Mouse (Mus musculus) testis, adult 2 months (tissue): Measurements from ENCODE around the gene Gm20479. TPM values are rescaled to one million over a fixed set of nuclear protein-coding genes. Genes with fewer than 3 reads are reported as not detected.

Source experiments
- H3K27ac ChIP-seq: fragments of 200-500 bp; 2 replicates; pipeline ENCODE4 v1.5.1; 2012; ENCODE audit warnings: low read depth, low read length; ENCODE audit not compliant: control insufficient read depth, insufficient read depth
- H3K27me3 ChIP-seq: fragments of 200-500 bp; 2 replicates; pipeline ENCODE4 v1.6.1; 2012; ENCODE audit warnings: mild to moderate bottlenecking, low read length, moderate library complexity; ENCODE audit not compliant: control insufficient read depth, insufficient read depth
- H3K36me3 ChIP-seq: fragments of 200-500 bp; 2 replicates; pipeline ENCODE4 v1.6.1; 2012; ENCODE audit warnings: mild to moderate bottlenecking, low read length; ENCODE audit not compliant: control insufficient read depth, insufficient read depth
- H3K4me1 ChIP-seq: fragments of 200-500 bp; 2 replicates; pipeline ENCODE4 v1.6.1; 2012; ENCODE audit warnings: low read length; ENCODE audit not compliant: control insufficient read depth, insufficient read depth
- H3K4me3 ChIP-seq: fragments of 200-500 bp; 2 replicates; pipeline ENCODE4 v1.5.1; 2012; ENCODE audit warnings: low read depth, mild to moderate bottlenecking, low read length, moderate library complexity, mixed read lengths; ENCODE audit not compliant: control insufficient read depth
- CTCF ChIP-seq: fragments of 200-500 bp; IDR thresholded peaks from 2 replicates; pipeline ENCODE4 v1.5.1; 2012; ENCODE audit warnings: low read depth, mild to moderate bottlenecking, inconsistent platforms, low read length, moderate library complexity; ENCODE audit not compliant: control insufficient read depth, insufficient read depth, insufficient replicate concordance
- POLR2A ChIP-seq: fragments of 200-500 bp; IDR thresholded peaks from 2 replicates; pipeline ENCODE4 v1.6.1; 2012; ENCODE audit warnings: low read depth, mild to moderate bottlenecking, inconsistent platforms, low read length, moderate library complexity; ENCODE audit not compliant: control insufficient read depth
- polyA plus RNA-seq: library from polyadenylated mRNA; depleted of rRNA; stranded (reverse); fragments of >200 nt; gene quantifications from 2 replicates; pipeline ENCODE4 v1.2.3, GENCODE M21; 2012

The Gm20479 gene
- polyA plus RNA-seq, 1 experiment = 0.89 TPM

GRCm38 (mm10) chr7:27333316-27333941 is 23.8 kb downstream of the Gm20479 start:
- Histone ChIP-seq H3K4me3 (peak overlapping the region; percentile 60), H3K4me1 (peaks cover 28% of the 10 kb centered on the region), H3K27ac (peak overlapping the region; percentile 39; the same call in 1 of the 2 replicates), H3K36me3 (no peaks in the 10 kb centered on the region), H3K27me3 (peaks cover 5% of the 10 kb centered on the region)
- TF ChIP-seq POLR2A = no peak
- TF ChIP-seq CTCF = no peak

- Histone ChIP-seq H3K4me3 (peak overlapping the region; percentile 60), H3K27ac (peak overlapping the region; percentile 39), H3K4me1 (peaks cover 28% of the 10 kb centered on the region), H3K36me3 (no peaks in the 10 kb centered on the region), H3K27me3 (peaks cover 5% of the 10 kb centered on the region)
- TF ChIP-seq CTCF (peak; percentile 61; the same call in 1 of the 2 replicates), POLR2A (no peak)
Measured at GRCm38 (mm10) chr7:27332353-27333199, 24.6 kb downstream of the Gm20479 start.

GRCm38 (mm10) chr7:27331854-27332253 is 25.4 kb downstream of the Gm20479 start:
- H3K4me3 ChIP-seq = no peak overlapping the region
- no peaks in the 10 kb centered on the region for H3K36me3 ChIP-seq
- H3K27ac ChIP-seq = peak overlapping the region; percentile 59
- peaks cover 5% of the 10 kb centered on the region for H3K27me3 ChIP-seq
- TF ChIP-seq POLR2A (no peak), CTCF (no peak)
- H3K4me1 ChIP-seq = peaks cover 26% of the 10 kb centered on the region

GRCm38 (mm10) chr7:27331541-27331851 is 25.7 kb downstream of the Gm20479 start:
- TF ChIP-seq POLR2A (no peak), CTCF (no peak)
- H3K4me3 ChIP-seq = no peak overlapping the region
- H3K27me3 ChIP-seq = peaks cover 6% of the 10 kb centered on the region
- no peaks in the 10 kb centered on the region for H3K36me3 ChIP-seq
- peaks cover 25% of the 10 kb centered on the region for H3K4me1 ChIP-seq
- peak overlapping the region; percentile 59 for H3K27ac ChIP-seq

- Histone ChIP-seq H3K27me3 (peaks cover 8% of the 10 kb centered on the region), H3K36me3 (no peaks in the 10 kb centered on the region), H3K4me1 (peaks cover 25% of the 10 kb centered on the region), H3K27ac (peak overlapping the region; percentile 77), H3K4me3 (peak overlapping the region; percentile 68)
- TF ChIP-seq CTCF (no peak), POLR2A (no peak)
Measured at GRCm38 (mm10) chr7:27330709-27331540, 26.3 kb downstream of the Gm20479 start.

- Histone ChIP-seq H3K27me3 (peaks cover 8% of the 10 kb centered on the region), H3K4me3 (no peak overlapping the region), H3K4me1 (peaks cover 31% of the 10 kb centered on the region)
Measured at GRCm38 (mm10) chr7:27329981-27330380, 27.2 kb downstream of the Gm20479 start.

GRCm38 (mm10) chr7:27329326-27329947 is 27.8 kb downstream of the Gm20479 start:
- peaks cover 8% of the 10 kb centered on the region for H3K27me3 ChIP-seq

More at GRCm38 (mm10) chr7:27329981-27330380, 27.2 kb downstream of the Gm20479 start:
- TF ChIP-seq CTCF = no peak
- TF ChIP-seq POLR2A = no peak
- Histone ChIP-seq H3K27ac (no peak overlapping the region), H3K36me3 (no peaks in the 10 kb centered on the region)

More at GRCm38 (mm10) chr7:27329326-27329947, 27.8 kb downstream of the Gm20479 start:
- H3K36me3 ChIP-seq = no peaks in the 10 kb centered on the region
- H3K4me3 ChIP-seq = peak overlapping the region; percentile 13
- TF ChIP-seq POLR2A (no peak), CTCF (peak; percentile 44; the same call in 1 of the 2 replicates)
- peaks cover 31% of the 10 kb centered on the region for H3K4me1 ChIP-seq
- no peak overlapping the region for H3K27ac ChIP-seq
